In the genomic region with DNA sequence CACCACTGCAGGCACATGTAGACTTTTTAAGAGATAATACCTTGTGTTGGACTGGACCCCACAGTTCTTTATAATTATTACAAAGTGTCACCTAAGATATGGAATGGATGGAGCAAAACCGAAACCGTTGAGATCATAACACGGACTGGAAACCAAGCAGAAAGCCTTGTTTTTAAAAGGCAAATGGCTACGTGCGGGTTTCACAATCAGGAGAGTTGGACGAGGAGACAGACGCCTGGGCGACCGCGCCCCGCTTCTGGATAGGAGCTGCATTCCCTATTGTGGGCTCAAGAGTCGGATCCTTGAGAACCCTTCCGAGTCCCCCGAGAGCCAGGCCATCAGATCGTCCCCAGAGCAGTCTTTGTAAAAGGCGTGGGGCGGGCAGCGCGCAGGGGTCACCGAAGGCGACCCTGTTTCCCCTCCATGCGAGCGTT, we compare ENCODE assay signal across 8 mouse cellular contexts. TPM values are rescaled to one million over a fixed set of nuclear protein-coding genes. Genes with fewer than 3 reads are reported as not detected.
DNase-seq lines count a peak whose midpoint lies in the region; ATAC-seq and TF ChIP-seq lines count a peak whose summit lies in the region.

No protein-coding gene starts in this region.

- peak overlapping the region; percentile 94 for H3K4me3 ChIP-seq in kidney, postnatal 0 days (replicated peaks; ENCODE audit: low read depth, low read length)
- peak overlapping the region; percentile 92 for H3K4me3 ChIP-seq in forebrain, embryonic 13.5 days
- H3K4me3 ChIP-seq in liver, embryonic 16.5 days (ENCODE audit: low read depth, low read length) = peak overlapping the region; percentile 97

- under 1% methylated on average over 23 of the region's 23 CpGs for WGBS in kidney, postnatal 0 days
- WGBS in forebrain, embryonic 13.5 days = under 1% methylated on average over 23 of the region's 23 CpGs
- under 1% methylated on average over 23 of the region's 23 CpGs for WGBS in liver, embryonic 16.5 days (ENCODE audit: insufficient replicate concordance)

- no peak for TF ChIP-seq CTCF in kidney, postnatal 0 days (IDR thresholded peaks at IDR 0.05; ENCODE audit: low read depth)

- H3K4me1 ChIP-seq in kidney, postnatal 0 days (replicated peaks; ENCODE audit: insufficient read depth, low read length) = 0 out of 2 replicates have a peak, but pooled peaks cover 14% of the 10 kb centered on the region
- H3K4me1 ChIP-seq in forebrain, embryonic 13.5 days = peaks cover 27% of the 10 kb centered on the region
- peaks cover 39% of the 10 kb centered on the region for H3K4me1 ChIP-seq in liver, embryonic 16.5 days (ENCODE audit: control insufficient read depth, low read depth, low read length)

- no peaks in the 10 kb centered on the region for H3K36me3 ChIP-seq in kidney, postnatal 0 days (ENCODE audit: insufficient read depth, low read length)
- peaks cover 10% of the 10 kb centered on the region for H3K36me3 ChIP-seq in forebrain, embryonic 13.5 days (ENCODE audit: poor library complexity, severe bottlenecking)
- no peaks in the 10 kb centered on the region; the same call in 1 of the 2 replicates for H3K36me3 ChIP-seq in liver, embryonic 16.5 days (ENCODE audit: control insufficient read depth, insufficient read depth)

- H3K27ac ChIP-seq in kidney, postnatal 0 days = peak overlapping the region; percentile 93
- peak overlapping the region; percentile 88 for H3K27ac ChIP-seq in forebrain, embryonic 13.5 days
- H3K27ac ChIP-seq in liver, embryonic 16.5 days (ENCODE audit: low read length) = peak overlapping the region; percentile 92

- H3K9me3 ChIP-seq in kidney, postnatal 0 days (replicated peaks; ENCODE audit: low read length) = no peaks in the 10 kb centered on the region
- no peaks in the 10 kb centered on the region for H3K9me3 ChIP-seq in forebrain, embryonic 13.5 days (replicated peaks)
- H3K9me3 ChIP-seq in liver, embryonic 16.5 days (replicated peaks; ENCODE audit: control insufficient read depth, low read length) = no peaks in the 10 kb centered on the region

- peak overlapping the region; percentile 75 for H3K4me2 ChIP-seq in kidney, postnatal 0 days (ENCODE audit: low read length)
- H3K4me2 ChIP-seq in forebrain, embryonic 13.5 days = peak overlapping the region; percentile 79
- H3K4me2 ChIP-seq in liver, embryonic 16.5 days (ENCODE audit: low read depth, low read length) = peak overlapping the region; percentile 88

- ATAC-seq in kidney, postnatal 0 days (replicated peaks; ENCODE audit: low FRiP score, low read depth) = no peak
- ATAC-seq in forebrain, embryonic 13.5 days = peak; percentile 67; the same call in 1 of the 2 replicates
- ATAC-seq in liver, embryonic 16.5 days (ENCODE audit: low read depth) = peak; percentile 33

- peak overlapping the region; percentile 93 for H3K9ac ChIP-seq in kidney, postnatal 0 days (ENCODE audit: low read depth, low read length)
- H3K9ac ChIP-seq in forebrain, embryonic 13.5 days = peak overlapping the region; percentile 93
- H3K9ac ChIP-seq in liver, embryonic 16.5 days (ENCODE audit: low read depth, low read length) = peak overlapping the region; percentile 89

- peak; percentile 74 for DNase-seq in kidney, postnatal 0 days (ENCODE audit: low spot score)
- DNase-seq in kidney, postnatal 4 days = no peak
- peak; percentile 87 for DNase-seq in R1 (ENCODE audit: low read depth, low spot score)
- DNase-seq in urinary bladder, adult 2 months (ENCODE audit: low spot score) = no peak
- DNase-seq in gastrocnemius, postnatal 4 days (ENCODE audit: low spot score in 2 of 2) = no peak
- DNase-seq in yolk sac, embryonic 10.5 days (ENCODE audit: low spot score) = no peak

- H3K27me3 ChIP-seq in kidney, postnatal 0 days (ENCODE audit: insufficient read depth, low read length) = no peaks in the 10 kb centered on the region
- H3K27me3 ChIP-seq in forebrain, embryonic 13.5 days = no peaks in the 10 kb centered on the region
- no peaks in the 10 kb centered on the region for H3K27me3 ChIP-seq in liver, embryonic 16.5 days (ENCODE audit: control insufficient read depth, insufficient read depth, low read depth, low read length)

RNA-seq across cellular contexts. Expression of a gene that starts 0.6 kb away (rescaled TPM):
- 21.7 and 23.9 TPM in 2 replicates for polyA plus RNA-seq in kidney, postnatal 0 days (2015; fragmentation: Nextera tagmentation; extraction: Ambion mirVana)
- polyA plus RNA-seq in forebrain, embryonic 13.5 days (2015; fragmentation: Nextera tagmentation; extraction: Ambion mirVana) = 35.9 and 37.9 TPM in 2 replicates
- polyA plus RNA-seq in liver, embryonic 16.5 days (2015; fragmentation: Nextera tagmentation; extraction: Ambion mirVana) = 13.6 and 14.8 TPM in 2 replicates
- 9.5 and 10.8 TPM in 2 replicates for polyA plus RNA-seq in urinary bladder, adult 2 months (2012; rRNA removed)
- total RNA-seq in gastrocnemius, postnatal 4 days (2021) = 10 to 100 TPM; 16.2 to 19.1 TPM

RNA-seq across cellular contexts. Expression of a gene that starts 17.1 kb away (rescaled TPM):
- polyA plus RNA-seq in kidney, postnatal 0 days (2015; fragmentation: Nextera tagmentation; extraction: Ambion mirVana) = 13.1 and 13.9 TPM in 2 replicates
- 13.9 and 14.8 TPM in 2 replicates for polyA plus RNA-seq in forebrain, embryonic 13.5 days (2015; fragmentation: Nextera tagmentation; extraction: Ambion mirVana)
- polyA plus RNA-seq in liver, embryonic 16.5 days (2015; fragmentation: Nextera tagmentation; extraction: Ambion mirVana) = 8.6 and 9.5 TPM in 2 replicates
- 17.4 and 17.6 TPM in 2 replicates for polyA plus RNA-seq in urinary bladder, adult 2 months (2012; rRNA removed)
- total RNA-seq in gastrocnemius, postnatal 4 days (2021) = 1 to 10 TPM; 7.0 to 7.6 TPM

Comparison
In these comparisons a context has a peak if more than half of its experiments do, and no peak if none do; other contexts are left out.
1. DNase-seq: peak in kidney, postnatal 0 days (single experiment) and R1 (single experiment); none in kidney, postnatal 4 days (0 of 2), urinary bladder, adult 2 months (single experiment), gastrocnemius, postnatal 4 days (0 of 2) and yolk sac, embryonic 10.5 days (single experiment).
2. Peak in every context shown above with its lines, with median percentiles within 50 percentile points of each other: H3K27ac ChIP-seq, H3K4me2 ChIP-seq, H3K4me3 ChIP-seq and H3K9ac ChIP-seq.